Mouse (Mus musculus) embryonic fibroblast, embryonic 13.5 days (primary cell): ENCODE measurements at regions not wholly inside any gene's neighbourhood (a gene's known extent, or its start where the extent isn't known, plus 50 kb on each side); places are given as distances from the start of the nearest gene placed in this dataset.

Experiments used
- CTCF ChIP-seq: IDR thresholded peaks from 2 replicates; pipeline ENCODE4 v1.5.1; 2011; ENCODE audit warnings: mild to moderate bottlenecking, control low read depth, low read length, moderate library complexity, borderline replicate concordance; ENCODE audit not compliant: insufficient read depth
- POLR2A ChIP-seq: IDR thresholded peaks from 2 replicates; pipeline ENCODE4 v1.6.1; 2011; ENCODE audit warnings: low read depth, mild to moderate bottlenecking, control low read depth, low read length, moderate library complexity

- TF ChIP-seq CTCF (no peak), POLR2A (no peak)
Observed at GRCm38 (mm10) chr14:100792094-100792493, 408.0 kb downstream of the Prr30 start.
